Mouse (Mus musculus): Measurements from ENCODE around the gene Tspan6.

GRCm38 (mm10) chrX:133911397-133912103, 13.3 kb upstream of the Tspan6 start:
- TF ChIP-seq CTCF (IDR thresholded peaks at IDR 0.05; ENCODE audit: insufficient read depth, low read depth, low read length) (no peak), POLR2A (IDR thresholded peaks at IDR 0.05; ENCODE audit: insufficient read depth, low read depth, low read length) (no peak)

Measured in olfactory bulb, adult 2 months (tissue).